Mouse (Mus musculus) hindbrain, embryonic 13.5 days (tissue): Measurements from ENCODE around the gene Ptges. TPM values are rescaled to one million over a fixed set of nuclear protein-coding genes. Genes with fewer than 3 reads are reported as not detected.

Experiments used
- ATAC-seq: fragments of 200-750 bp; cut with Nextera tagmentation; 2 replicates; pipeline ENCODE4 v1.8.0; 2017; ENCODE audit warnings: moderate TSS enrichment; ENCODE audit not compliant: low FRiP score
- H3K27ac ChIP-seq: fragments of 300-500 bp; sonication (generic); 2 replicates; pipeline ENCODE4 v1.5.1; 2015; ENCODE audit warnings: inconsistent platforms, mild to moderate bottlenecking, moderate library complexity
- H3K27me3 ChIP-seq: fragments of 300-500 bp; sonication (generic); 2 replicates; pipeline ENCODE4 v1.6.1; 2015; ENCODE audit warnings: mild to moderate bottlenecking, inconsistent platforms
- H3K36me3 ChIP-seq: fragments of 300-500 bp; sonication (generic); 2 replicates; pipeline ENCODE4 v1.6.1; 2015; ENCODE audit warnings: mild to moderate bottlenecking, inconsistent platforms
- H3K4me1 ChIP-seq: fragments of 300-500 bp; sonication (generic); replicated peaks from 2 replicates; pipeline ENCODE4 v1.6.1; 2015; ENCODE audit warnings: inconsistent platforms
- H3K4me2 ChIP-seq: fragments of 300-500 bp; sonication (generic); 2 replicates; pipeline ENCODE4 v1.6.1; 2015; ENCODE audit warnings: inconsistent platforms, mild to moderate bottlenecking, moderate library complexity
- H3K4me3 ChIP-seq: fragments of 300-500 bp; sonication (generic); 2 replicates; pipeline ENCODE4 v1.5.1; 2015; ENCODE audit warnings: mild to moderate bottlenecking, inconsistent platforms
- H3K9ac ChIP-seq: fragments of 300-500 bp; sonication (generic); 2 replicates; pipeline ENCODE4 v1.6.1; 2015; ENCODE audit warnings: mild to moderate bottlenecking, inconsistent platforms
- H3K9me3 ChIP-seq: fragments of 300-500 bp; sonication (generic); 2 replicates; pipeline ENCODE4 v1.6.1; 2016; ENCODE audit warnings: inconsistent platforms
- WGBS: fragments of 180-500 bp; shearing (Covaris S2); methylation state at CpG from one replicate; pipeline ENCODE4 v1.1.7; 2015; 5-methylcytosine and 5-hydroxymethylcytosine counted together
- polyA plus RNA-seq: library from polyadenylated mRNA; unstranded; fragments of >200 nt; fragmentation: Nextera tagmentation; extraction: Ambion mirVana; gene quantifications from 2 replicates; pipeline ENCODE4 v1.2.1, GENCODE M21; 2015

The Ptges gene
- 3.8 and 5.8 TPM in 2 replicates for polyA plus RNA-seq

DNA sequence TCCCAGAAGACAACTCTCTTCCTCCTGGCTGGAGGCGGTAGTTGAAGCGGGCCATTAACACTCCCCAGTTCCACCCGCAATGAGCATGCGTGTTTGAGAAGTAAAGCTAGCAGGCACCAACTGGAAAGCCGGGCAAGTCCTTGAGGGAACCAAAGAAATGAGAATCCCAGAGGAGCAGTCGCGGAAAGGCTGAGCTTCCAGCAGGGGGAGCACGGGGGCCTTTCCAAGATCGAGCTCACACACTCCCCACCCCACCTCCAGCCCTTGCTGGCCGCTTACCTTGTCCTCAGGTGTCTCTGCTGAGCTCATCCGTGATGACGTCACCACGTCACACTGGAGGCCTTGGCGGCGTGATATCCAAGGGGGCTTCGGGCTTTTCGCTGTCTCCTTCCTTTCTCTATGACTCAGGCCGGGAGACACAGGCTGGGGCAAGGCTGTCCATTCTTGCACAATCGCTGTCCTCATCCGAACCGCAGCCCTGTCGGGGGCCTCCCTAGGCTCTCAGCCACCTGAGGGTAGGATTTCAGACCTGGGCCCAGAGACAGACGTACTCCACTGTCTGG lies at the start of gene Ptges:
TSS of gene Ptges (minus strand) at position 381 of the 563 bp plus-strand sequence.
- Histone ChIP-seq H3K9ac (peak within 1 kb of the TSS; percentile 72), H3K27me3 (peaks cover 2% of the 10 kb centered on the region; the same call in 1 of the 2 replicates), H3K4me3 (peak within 1 kb of the TSS; percentile 35), H3K9me3 (no peaks in the 10 kb centered on the region), H3K27ac (peak within 1 kb of the TSS; percentile 62; the same call in 1 of the 2 replicates), H3K4me2 (peak within 1 kb of the TSS; percentile 61), H3K4me1 (peaks cover 16% of the 10 kb centered on the region), H3K36me3 (no peaks in the 10 kb centered on the region)
- ATAC-seq, result peak; percentile 78
- WGBS, result 1% methylated on average over 23 of the region's 23 CpGs

DNA sequence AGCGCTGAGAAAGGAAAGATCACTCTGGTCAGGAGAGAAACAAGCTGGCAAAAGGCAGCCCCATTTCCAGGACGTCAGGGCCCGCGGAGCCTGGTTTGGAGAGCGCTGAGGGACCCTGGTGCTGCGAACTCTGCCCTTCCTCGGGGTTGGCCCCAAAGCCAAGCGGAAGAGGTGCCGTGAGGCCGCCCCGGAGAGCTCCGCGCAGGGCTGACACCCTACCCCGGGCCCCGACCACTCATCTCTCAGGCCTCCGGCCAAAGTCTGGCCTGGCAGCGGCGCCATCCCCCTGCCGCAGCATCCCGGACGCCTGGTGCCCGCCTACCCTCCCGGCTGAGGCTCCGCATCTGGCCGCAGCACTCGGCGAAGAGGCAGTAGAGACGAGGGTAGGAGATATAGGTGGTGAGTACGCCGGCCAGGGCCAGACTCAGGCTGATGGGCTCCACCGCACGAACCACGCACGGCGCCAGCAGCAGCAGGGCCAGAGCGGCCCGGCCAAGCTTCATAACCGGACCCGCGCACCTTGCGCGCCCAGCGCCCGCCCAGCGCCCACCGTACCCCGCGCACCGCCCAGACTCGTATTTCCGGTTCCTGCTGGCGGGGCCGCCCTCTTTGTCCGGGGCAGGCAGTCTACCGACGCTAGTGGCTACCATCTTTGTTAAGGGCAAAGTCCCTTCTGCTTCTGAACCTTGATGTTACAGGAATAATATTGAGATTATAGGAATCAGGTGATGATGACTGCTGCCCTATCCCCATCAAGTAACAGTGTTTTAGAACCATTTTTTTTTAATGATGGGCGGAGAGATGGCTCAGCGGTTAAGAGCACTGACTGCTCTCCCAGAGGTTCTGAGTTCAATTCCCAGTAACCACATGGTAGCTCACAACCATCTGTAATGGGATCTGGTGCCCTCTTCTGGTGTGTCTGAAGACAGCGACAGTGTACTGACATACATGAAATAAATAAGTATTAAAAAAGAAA lies 38.0 kb upstream of the Ptges start, which contains the start of gene Tor1a:
TSS of gene Tor1a (minus strand) at position 582 of the 976 bp plus-strand sequence.
- ATAC-seq, result peak; percentile 95
- 4% methylated on average over 31 of the region's 59 CpGs for WGBS
- Histone ChIP-seq H3K9ac (peak within 1 kb of the TSS; percentile 96), H3K27me3 (no peaks in the 10 kb centered on the region), H3K4me1 (peaks cover 27% of the 10 kb centered on the region), H3K27ac (peak within 1 kb of the TSS; percentile 82), H3K4me2 (peak within 1 kb of the TSS; percentile 83), H3K36me3 (peaks cover 50% of the 10 kb centered on the region), H3K4me3 (peak within 1 kb of the TSS; percentile 92), H3K9me3 (no peaks in the 10 kb centered on the region)

DNA sequence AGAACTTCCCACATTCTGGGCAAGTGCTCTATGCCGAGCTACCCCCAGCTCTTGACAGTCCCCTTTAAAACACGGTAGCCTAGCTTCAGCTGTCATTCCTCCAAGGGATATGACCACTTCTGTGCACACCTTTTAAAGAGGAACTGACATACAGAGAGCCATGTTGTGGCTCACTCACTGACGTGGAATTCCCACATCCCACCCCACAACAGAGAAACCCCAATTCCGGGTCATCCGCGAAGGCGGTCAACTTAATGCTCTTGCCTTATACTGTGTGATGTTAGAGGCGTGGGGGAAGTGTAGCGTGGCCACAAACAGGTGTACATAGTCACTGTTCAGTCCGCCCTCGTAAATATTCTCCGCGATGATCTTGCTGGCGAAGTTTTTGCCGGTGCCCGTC lies 37.2 kb upstream of the Ptges start:
- Histone ChIP-seq H3K4me2 (peak overlapping the region; percentile 83), H3K27me3 (no peaks in the 10 kb centered on the region), H3K9me3 (no peaks in the 10 kb centered on the region), H3K27ac (no peak overlapping the region), H3K4me3 (peak overlapping the region; percentile 92), H3K4me1 (peaks cover 27% of the 10 kb centered on the region), H3K9ac (peak overlapping the region; percentile 96), H3K36me3 (peaks cover 53% of the 10 kb centered on the region)
- no peak for ATAC-seq
- 30% methylated on average over 16 of the region's 16 CpGs for WGBS

DNA sequence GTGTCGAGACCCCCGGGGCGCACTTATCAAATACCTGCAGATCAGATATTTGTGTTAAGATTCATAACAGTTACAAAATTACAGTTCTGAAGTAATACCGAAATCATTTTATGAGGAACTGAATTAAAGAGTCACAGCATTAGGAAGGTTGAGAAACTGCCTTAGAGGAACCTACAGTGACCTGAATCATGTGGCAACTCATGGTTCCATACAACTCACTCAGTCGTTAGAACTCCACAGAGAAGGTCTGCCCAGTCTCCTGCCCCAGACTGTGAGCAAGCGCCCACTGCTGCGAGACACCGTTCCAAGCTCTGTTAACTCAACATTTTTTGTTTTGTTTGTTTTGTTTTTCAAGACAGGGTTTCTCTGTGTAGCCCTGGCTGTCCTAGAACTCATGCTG lies 36.0 kb upstream of the Ptges start:
- Histone ChIP-seq H3K4me1 (peaks cover 27% of the 10 kb centered on the region), H3K4me2 (0 out of 2 replicates have a peak overlapping the region, but pooled peaks have one; percentile 83), H3K36me3 (peaks cover 59% of the 10 kb centered on the region), H3K27me3 (no peaks in the 10 kb centered on the region), H3K27ac (no peak overlapping the region), H3K9ac (no peak overlapping the region), H3K9me3 (no peaks in the 10 kb centered on the region), H3K4me3 (no peak overlapping the region)
- 93% methylated on average over 8 of the region's 8 CpGs for WGBS
- ATAC-seq, result no peak

DNA sequence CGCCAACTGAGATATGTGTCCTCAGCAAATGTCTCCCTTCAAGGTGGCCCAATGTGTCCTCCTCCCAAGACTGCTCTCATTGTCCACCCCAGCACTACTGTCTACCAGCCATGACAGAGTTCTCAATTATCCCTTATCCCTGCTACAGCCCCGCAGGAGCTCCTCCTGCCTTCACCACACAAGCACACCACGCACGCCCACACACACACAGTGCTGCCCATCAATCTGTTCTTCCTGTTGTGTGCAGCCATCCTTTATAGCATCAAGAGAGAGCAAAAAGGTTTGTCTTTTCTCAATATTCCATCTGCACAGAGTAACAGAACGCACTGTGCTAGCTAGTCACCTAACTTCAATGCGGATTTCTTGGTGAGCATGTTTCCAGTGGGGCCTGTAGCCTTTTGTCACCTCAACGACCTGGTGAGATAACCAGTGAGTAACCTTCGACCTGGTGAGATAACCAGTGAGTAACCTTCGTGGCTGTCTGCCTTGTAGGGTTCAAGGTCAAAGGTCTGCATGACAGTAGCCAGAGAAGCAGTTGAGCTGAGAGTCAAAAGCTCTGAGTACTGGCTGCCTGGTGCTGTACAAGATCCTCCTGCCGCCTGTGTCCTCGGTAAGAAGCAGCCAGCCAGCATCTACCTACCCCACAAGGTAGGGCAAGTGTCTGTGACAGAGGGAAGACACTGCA lies 33.0 kb upstream of the Ptges start:
- H3K27me3 ChIP-seq, result no peaks in the 10 kb centered on the region

DNA sequence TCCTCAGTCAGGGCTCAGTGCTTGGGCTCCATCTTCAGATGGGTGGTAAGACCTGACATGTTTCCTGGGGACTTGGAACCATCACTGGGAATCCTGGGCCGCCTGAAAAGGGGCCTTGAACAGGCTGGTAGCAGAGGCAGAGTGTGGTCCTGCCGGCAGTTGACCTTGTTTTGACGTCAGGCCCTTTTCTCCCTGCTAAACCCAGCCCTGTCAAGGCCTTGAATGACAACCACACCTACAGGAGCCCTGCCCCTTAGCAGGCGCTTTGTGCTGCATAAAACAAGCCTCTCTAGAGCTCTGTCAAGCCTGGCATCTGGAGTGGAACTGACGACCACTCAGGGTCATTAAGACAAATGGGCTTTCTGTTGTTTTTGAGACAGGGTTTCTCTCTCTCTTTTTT lies 30.2 kb upstream of the Ptges start:
- H3K27me3 ChIP-seq, result no peaks in the 10 kb centered on the region
- H3K9me3 ChIP-seq, result no peaks in the 10 kb centered on the region
- 45% methylated on average over 5 of the region's 5 CpGs for WGBS
- H3K4me1 ChIP-seq, result peaks cover 20% of the 10 kb centered on the region
- H3K4me3 ChIP-seq, result no peak overlapping the region
- H3K4me2 ChIP-seq, result no peak overlapping the region
- peaks cover 100% of the 10 kb centered on the region for H3K36me3 ChIP-seq
- H3K9ac ChIP-seq, result no peak overlapping the region
- ATAC-seq, result no peak
- no peak overlapping the region for H3K27ac ChIP-seq

More for the DNA sequence above, 33.0 kb upstream of the Ptges start:
- Histone ChIP-seq H3K9me3 (no peaks in the 10 kb centered on the region), H3K4me2 (no peak overlapping the region), H3K9ac (no peak overlapping the region), H3K4me1 (peaks cover 27% of the 10 kb centered on the region), H3K4me3 (no peak overlapping the region), H3K27ac (no peak overlapping the region), H3K36me3 (peaks cover 81% of the 10 kb centered on the region)
- 91% methylated on average over 11 of the region's 11 CpGs for WGBS
- no peak for ATAC-seq

DNA sequence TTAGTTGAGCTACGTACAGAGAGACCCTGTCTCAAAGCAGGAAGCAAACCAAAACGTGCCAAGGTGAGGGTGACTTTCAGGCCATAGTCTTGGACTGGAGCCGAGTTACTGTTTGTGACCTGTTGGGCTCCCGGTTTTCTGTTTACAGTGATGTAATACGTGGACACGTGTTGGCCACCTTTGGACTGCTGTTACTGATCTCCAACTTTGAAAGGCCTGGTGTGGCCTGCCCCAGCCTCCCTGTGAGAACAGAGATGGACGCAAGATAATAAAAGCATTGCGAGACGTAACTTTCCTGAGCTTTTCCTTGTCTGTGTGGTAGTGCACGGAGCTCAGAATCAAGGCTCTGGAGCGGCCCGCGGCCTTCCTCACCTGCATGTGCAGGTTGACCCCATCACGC lies 29.1 kb upstream of the Ptges start:
- 90% methylated on average over 14 of the region's 14 CpGs for WGBS
- H3K9me3 ChIP-seq, result no peaks in the 10 kb centered on the region
- H3K36me3 ChIP-seq, result peaks cover 92% of the 10 kb centered on the region
- no peak overlapping the region for H3K27ac ChIP-seq
- no peaks in the 10 kb centered on the region for H3K27me3 ChIP-seq
- no peak overlapping the region for H3K9ac ChIP-seq
- ATAC-seq, result no peak
- H3K4me3 ChIP-seq, result no peak overlapping the region
- peaks cover 28% of the 10 kb centered on the region for H3K4me1 ChIP-seq
- no peak overlapping the region for H3K4me2 ChIP-seq

DNA sequence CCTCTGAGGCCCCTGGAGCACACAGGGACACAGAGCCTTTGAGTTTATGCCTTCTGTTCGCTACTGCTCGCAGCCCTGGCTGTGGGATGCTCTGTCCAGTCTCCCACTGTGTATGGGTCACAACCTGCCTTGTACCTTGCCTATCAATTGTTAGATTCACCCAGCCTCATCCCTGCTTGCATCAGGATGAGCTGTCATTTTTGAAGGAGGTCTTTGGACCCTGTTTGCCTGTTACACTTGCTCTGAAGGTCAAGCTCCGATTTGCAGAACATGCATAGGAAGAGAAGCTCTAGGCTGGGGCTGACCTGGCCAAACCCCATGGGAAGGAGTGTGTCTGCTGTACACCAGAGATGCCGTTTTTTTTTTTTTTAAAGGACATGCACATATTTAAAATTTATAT lies 27.8 kb upstream of the Ptges start:
- peaks cover 34% of the 10 kb centered on the region for H3K4me1 ChIP-seq
- no peak for ATAC-seq
- H3K27me3 ChIP-seq, result no peaks in the 10 kb centered on the region
- H3K9me3 ChIP-seq, result no peaks in the 10 kb centered on the region
- H3K9ac ChIP-seq, result no peak overlapping the region
- 90% methylated on average over 4 of the region's 4 CpGs for WGBS
- H3K4me3 ChIP-seq, result no peak overlapping the region
- H3K36me3 ChIP-seq, result peaks cover 80% of the 10 kb centered on the region
- H3K4me2 ChIP-seq, result no peak overlapping the region
- no peak overlapping the region for H3K27ac ChIP-seq

DNA sequence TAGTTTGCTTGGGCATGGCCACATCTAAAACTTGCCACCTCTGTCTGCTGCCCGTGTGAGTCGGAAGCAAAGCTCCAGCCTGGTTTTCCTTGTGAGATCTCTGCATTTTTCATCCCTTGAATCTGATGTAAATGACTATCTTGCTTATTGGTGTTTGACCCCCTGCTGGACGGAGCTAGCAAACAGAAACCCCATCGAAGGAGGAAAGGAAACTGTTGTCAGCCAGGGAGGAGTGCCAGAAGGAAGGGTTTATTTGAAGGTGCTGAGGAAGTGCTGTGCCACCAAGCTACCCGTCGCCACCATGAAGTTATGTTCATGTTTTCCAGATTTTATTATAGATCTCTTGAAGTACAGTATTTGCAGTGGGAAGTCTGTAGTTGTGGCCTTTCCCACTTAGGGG lies 25.1 kb upstream of the Ptges start:
- Histone ChIP-seq H3K27ac (no peak overlapping the region), H3K4me3 (peak overlapping the region; percentile 79; the same call in 1 of the 2 replicates), H3K4me1 (peaks cover 38% of the 10 kb centered on the region), H3K4me2 (peak overlapping the region; percentile 91), H3K9me3 (no peaks in the 10 kb centered on the region), H3K9ac (peak overlapping the region; percentile 87), H3K27me3 (peaks cover 2% of the 10 kb centered on the region; the same call in 1 of the 2 replicates), H3K36me3 (peaks cover 53% of the 10 kb centered on the region)
- ATAC-seq, result no peak
- whole genome bisulfite sequencing, result 78% methylated on average over 6 of the region's 6 CpGs

DNA sequence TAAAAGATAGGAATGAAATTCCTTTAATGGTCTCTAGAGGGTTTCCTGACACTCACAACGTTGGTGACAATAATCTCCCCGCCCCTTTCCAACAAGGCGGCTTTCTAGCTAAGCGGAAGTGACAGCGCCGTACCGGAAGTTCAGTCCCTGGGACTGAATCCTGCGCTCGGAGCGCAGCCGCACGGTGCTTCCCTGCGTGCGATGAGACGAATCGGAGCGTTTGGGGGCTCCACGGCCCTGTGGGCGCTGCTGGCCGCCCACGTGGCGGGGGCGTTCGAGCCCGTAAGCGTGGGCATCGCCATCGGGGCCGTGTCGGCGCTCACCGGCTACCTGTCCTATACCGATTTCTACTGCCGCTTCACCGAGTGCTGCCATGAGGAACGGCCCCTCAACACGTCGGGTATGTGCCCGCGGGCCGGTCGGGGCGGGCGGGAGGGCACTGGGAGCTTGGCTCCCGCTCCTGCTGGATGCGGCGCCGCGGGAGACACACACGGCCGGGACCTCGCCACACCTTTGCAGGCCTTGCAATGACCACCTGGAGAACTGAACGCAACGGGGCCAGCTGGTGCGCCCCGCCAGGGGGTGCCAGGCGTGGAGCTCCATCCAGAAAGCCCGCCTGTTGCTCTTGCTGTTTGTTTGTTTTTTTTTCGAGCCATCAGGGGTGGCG lies 23.3 kb upstream of the Ptges start, which contains the start of gene Tor1b:
TSS of gene Tor1b (plus strand) at position 136 of the 667 bp plus-strand sequence.
- H3K27ac ChIP-seq, result peak within 1 kb of the TSS; percentile 90
- WGBS, result 0% methylated on average over 60 of the region's 60 CpGs
- H3K27me3 ChIP-seq, result peaks cover 8% of the 10 kb centered on the region
- peak within 1 kb of the TSS; percentile 91 for H3K4me2 ChIP-seq
- peak within 1 kb of the TSS; percentile 79 for H3K4me3 ChIP-seq
- ATAC-seq, result peak; percentile 94
- peaks cover 38% of the 10 kb centered on the region for H3K4me1 ChIP-seq
- H3K9ac ChIP-seq, result peak within 1 kb of the TSS; percentile 87
- H3K9me3 ChIP-seq, result no peaks in the 10 kb centered on the region
- H3K36me3 ChIP-seq, result peaks cover 35% of the 10 kb centered on the region

DNA sequence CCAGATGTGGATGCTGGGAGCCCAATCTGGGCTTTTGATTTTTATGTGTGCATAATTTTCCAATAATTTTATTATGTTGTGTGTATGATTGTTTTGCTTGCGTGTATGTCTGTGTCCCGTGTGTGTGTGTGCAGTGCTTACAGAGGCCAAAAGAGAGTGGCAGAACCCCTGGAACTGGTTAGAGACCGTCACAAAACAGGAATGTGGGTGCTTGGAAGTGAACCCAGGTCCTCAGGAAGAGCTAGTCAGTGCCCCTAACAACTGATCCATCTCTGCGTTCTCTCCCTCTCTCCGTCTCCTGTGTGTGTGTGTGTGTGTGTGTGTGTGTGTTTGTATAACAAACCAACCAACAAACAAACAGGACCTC lies 22.8 kb upstream of the Ptges start:
- peak; percentile 64 for ATAC-seq
- WGBS, result 31% methylated on average over 5 of the region's 5 CpGs
- H3K9ac ChIP-seq, result peak overlapping the region; percentile 87; the same call in 1 of the 2 replicates

More for the DNA sequence above, 22.8 kb upstream of the Ptges start:
- peaks cover 38% of the 10 kb centered on the region for H3K4me1 ChIP-seq
- H3K4me2 ChIP-seq, result peak overlapping the region; percentile 91
- H3K27me3 ChIP-seq, result peaks cover 8% of the 10 kb centered on the region
- no peaks in the 10 kb centered on the region for H3K9me3 ChIP-seq
- H3K36me3 ChIP-seq, result peaks cover 29% of the 10 kb centered on the region
- peak overlapping the region; percentile 90 for H3K27ac ChIP-seq
- peak overlapping the region; percentile 79 for H3K4me3 ChIP-seq
